Mouse (Mus musculus) 3T3-L1 (cell line): Measurements from ENCODE around the gene Fam71e2.

ENCODE experiments used
- DNase-seq: peaks from one replicate; pipeline ENCODE4 v3.0.0-alpha.2; 2015; ENCODE audit warnings: low read depth, low spot score

Gene Fam71e2

DNA sequence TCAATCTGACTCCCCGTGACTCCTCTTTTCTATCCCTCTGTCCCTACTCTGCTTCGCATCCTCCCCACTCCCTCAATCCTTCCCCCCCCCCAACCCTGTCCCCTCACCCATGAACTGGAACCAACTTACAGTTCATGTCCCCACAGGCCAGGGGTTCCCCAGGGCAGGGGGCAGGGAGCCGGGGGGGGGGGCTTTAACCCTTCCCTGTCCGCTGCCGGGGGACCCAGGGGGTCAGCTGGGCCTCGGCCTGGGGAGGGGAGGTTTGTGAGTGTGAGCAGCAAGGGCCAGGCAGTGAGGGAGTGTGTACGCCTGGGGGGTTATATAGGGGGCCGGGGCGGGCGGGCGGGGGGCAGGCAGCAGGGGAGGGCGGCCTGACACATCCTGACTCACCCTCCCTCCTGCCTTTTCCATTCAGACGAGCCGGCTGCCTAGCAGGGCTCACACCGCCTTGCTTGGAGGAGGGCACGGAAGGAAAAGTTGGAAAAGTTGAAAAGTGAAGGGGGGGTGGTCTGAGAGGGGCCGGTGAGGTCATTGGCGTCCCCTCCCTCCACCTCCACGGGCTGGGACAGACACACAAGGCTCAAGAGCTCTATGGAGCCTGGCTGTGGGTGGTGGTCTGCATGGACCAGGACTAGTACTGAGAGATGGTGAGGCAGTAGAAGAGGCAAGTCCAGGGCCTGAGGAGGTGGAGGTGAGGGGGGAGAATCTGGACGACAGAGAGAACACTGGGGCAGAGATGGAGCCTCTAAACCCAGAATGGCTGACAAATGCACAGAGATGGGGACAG, 6.9 kb upstream of the Fam71e2 start:
- no peak for DNase-seq

DNA sequence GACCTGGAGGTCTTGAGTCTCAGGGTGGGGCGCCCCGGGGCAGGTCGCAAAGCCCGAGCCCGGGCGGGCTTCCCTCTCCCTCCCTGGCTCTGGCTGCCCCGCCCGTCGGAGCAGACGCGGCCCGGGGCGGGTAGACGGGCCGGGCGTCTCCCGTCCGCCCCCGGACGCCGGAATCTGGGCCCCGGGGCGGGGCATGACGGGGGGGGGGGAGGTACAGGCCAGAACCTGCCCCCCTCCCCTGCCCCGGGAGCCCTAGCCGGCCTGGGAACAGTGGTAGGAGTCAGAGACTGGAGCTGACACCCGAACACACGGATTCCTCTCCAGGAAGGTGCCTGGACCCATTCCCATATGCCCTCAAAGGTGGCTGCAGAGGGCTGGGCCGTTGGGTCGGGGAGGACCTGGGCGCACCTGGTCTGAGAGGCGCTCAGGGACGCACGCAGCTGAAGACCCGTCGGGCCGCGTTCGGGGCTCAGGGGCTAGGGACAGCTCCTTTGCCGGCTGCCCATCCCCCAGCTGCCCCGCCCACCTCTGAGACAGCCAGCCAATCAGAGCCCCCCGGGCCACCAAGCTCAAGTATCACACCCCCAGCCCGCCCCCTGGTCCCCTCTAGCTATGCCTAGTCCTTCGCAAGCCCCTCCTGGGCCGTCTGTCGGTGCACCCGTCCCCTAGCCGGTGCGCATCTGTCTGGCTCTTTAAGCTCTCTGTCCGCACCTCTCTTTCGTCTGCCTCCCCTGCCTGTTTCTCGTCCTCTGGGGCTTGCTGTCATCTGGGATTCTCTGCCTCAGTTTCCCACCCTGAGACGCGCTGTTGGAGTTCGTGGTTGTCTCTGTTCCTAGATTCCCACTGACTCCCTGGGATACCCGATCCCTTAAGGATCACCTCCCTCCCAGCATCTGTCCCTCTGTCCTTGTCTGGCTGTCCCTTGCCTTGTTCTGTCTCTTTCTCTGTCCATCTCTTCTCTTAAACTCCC, 6.0 kb upstream of the Fam71e2 start:
- DNase-seq = peak; percentile 53

- DNase-seq = no peak
Measured at GRCm38 (mm10) chr7:4776131-4776530, 5.0 kb upstream of the Fam71e2 start.

DNA sequence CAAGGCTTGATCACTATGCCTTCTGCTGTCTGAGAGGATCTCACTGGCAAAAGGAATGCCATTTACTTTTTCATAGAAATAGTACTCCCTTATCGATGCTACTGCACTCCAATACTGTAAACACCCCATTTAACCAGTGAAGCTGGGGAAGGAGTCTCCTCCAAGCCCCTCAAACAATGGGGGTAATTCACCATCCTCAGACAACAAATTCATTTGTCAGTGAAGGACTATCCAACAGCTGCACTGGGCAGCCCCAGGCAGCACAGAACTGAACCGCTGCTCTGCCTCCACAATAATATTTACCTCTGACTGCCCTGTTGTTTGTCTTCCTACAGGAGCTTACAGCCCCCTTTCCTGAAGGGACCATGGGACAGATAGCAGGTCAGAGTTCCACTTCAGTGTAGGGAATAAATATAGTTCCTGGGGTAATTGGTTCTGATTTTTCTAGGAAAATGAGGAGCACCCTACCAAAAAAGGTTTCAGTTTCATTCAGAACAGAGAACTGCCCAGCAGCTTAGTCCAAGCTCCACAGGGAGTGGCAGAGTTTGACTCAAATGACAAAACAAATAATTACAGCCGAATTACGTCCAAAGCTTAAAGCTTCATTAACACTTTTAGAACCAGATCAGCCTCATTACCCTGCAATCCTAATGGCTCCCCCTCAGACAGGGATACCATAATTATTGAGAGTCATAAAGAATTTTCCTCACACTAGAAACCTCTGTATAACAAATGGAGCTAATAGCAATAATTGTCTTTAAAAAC, 6.0 kb downstream of the Fam71e2 start:
- DNase-seq = no peak

DNA sequence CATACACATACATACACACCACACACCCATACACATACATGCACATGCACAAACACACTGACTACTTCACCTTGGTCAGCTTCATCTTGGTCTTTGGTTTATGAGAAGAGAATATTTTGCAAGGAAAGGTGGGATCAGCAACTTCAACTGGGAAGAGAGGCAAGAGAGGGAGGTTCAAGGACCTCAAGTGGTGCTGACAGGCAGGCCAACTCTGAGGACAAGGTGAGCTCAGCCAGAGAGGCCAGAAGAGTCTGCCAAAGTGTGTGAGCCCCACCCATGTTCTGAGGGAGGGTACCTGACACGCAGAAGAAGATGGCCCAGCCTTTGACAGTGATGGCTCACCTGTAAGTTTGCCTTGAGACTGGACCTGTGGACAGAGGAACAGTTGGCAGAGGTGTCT, 11.4 kb downstream of the Fam71e2 start:
- no peak for DNase-seq

DNA sequence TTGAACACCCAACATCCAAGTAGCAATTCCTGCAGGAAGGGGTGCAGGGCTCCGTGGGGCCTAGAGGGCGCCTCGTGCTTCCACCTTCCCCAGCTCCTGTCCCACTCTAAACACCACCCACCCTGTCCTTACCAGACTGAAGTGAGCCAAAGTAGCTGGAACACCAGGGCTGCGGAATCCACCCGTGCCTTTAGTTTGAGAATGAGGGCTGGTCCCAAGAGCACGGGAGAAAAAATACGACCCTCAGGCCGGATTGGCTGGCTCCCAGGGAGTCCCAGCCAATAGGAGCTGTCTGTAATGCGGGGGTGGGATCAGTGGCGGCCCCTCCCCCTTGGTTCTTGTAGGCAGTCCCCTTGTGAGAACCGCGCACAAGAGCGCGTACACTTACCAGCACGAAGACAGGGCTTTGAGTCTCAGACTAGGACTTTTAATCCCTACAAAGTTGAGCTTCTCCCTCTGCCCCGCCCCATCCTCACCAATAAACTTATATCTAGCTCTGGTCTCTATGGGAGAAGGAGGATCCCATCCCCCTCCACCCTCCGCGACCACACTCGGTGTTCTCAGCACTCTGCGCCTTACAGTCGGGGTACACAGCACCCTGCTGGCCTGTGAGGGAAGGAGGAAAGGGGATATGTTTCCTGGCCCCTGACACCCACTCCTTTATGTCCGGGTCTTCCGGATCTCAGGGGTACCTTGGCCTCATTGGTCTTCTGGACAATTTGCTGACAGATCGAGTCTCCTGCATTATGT, 18.1 kb downstream of the Fam71e2 start, which contains the start of gene Cox6b2:
Gene Cox6b2, minus strand, starts transcription at position 274 of the 750 bp plus-strand sequence.
- DNase-seq = no peak

DNA sequence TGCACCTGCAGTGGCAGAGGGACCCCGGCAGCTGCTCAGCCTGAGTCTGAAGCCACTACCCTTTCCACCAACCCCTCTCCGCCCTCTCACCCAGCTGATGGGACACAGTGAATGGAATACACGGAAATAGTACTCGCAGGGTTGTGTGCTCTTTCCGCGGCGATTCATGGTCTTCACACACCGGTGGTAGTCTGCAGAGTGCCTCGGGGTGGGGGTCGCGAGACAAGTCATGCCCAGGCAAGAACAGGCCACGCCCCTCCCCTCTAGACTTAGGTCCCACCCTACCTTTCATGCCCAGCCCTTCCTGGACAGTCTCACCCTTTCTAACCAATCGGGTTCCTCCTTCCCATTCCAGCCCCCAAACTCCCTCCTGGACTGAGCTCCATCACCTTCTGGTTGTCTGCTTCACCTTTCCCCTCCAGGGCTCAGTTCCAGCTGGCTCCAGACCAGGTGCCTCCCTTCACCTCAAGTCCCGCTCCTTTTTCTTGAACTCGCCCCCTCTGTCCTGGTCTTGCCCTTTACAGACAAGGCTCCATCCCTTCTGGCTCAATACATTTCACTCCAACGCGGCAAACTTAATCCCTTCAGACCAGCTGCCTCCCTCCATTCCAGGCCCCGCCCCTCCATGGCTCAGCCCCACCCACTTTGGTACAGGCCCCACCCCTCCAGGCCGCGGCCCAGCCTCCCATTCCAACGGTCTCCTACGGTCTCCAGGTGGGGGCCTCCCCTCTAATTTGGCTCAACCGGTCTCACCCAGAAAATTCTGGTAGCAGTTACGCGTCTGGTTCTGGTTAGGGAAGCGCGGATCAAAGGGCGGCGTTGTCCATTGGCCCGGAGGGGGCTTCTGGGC, 18.9 kb downstream of the Fam71e2 start:
- DNase-seq = no peak

DNA sequence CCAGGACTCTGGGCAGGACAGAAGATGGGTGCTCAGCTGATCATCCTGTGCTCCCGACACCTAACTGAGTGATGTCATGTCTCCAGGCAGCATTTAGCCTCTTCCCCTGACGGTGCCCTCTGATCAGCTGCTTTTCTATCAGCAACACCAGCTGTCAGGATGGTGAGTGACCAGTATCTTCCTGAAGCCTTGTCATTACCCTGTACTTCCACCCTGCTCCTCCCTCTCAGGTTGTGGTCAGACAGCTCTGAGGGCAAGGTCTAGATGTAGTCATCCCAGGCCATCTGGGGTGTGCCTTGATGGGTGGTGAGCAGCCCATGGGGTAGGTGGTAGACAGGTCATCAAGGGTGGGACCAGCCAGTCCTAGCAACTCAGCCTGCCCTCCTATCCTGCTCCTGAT, 21.9 kb downstream of the Fam71e2 start:
- no peak for DNase-seq

GRCm38 (mm10) chr7:4748321-4748720, 22.8 kb downstream of the Fam71e2 start:
- no peak for DNase-seq

DNA sequence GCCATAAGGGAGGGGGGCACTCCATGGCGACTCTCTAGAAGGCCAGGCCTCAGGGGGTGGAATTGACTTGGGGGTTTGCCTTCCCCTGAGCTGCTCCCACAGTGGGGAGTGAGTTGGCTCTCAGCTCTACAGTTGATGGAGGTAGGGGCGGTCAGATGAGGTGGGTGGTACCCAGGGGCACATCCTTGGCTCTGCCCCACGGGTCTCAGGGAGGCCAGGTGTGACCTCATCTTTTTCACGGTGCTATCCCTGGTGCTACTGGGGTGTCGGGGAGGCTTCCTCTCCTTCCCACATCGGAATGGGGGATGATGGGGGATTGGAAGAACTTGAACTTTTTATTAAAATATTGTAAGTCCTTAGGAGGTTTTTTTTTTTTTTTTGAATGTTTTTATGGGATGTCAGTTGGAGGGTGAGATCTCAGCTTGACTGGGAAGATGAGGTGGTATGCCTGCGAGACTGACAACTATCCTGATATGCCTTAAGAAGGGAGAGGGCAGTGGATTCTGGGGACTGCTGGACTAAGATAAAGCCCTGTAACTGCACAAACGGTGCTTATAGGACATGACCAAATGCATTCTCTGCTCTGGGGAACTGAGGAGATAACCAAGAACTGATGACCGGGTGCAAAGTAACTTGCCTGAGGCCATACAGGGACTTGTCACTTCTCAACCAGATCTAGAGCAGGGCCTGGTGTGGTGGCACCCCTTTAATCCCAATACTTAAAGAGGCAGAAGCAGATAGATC, 23.8 kb downstream of the Fam71e2 start:
- DNase-seq = no peak

- DNase-seq = no peak
Measured at GRCm38 (mm10) chr7:4746326-4746980, 24.6 kb downstream of the Fam71e2 start.

- DNase-seq = no peak
Measured at GRCm38 (mm10) chr7:4744886-4745285, 26.2 kb downstream of the Fam71e2 start.

DNA sequence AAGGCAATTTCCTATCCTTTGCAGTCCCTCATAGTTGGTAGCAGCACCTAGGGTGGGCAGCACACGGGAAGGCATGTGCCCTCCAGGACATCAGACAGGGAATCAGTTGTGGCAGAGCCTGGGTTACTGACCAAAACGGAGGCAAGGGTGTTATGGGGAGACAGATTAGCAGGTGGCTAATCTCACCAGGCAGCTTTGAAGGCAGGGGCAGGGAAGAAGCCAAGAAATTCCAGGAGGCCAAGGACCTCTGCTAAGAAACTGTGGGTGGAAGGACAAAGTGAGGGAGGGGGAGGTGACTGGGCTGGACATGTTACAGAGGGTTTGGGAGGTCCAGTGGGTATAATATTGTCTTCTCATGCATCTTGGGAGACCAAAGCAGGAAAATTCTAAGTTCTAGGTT, 27.7 kb downstream of the Fam71e2 start:
- DNase-seq = no peak

- DNase-seq = no peak
Measured at GRCm38 (mm10) chr7:4742482-4742819, 28.7 kb downstream of the Fam71e2 start.

GRCm38 (mm10) chr7:4741672-4742481, 29.2 kb downstream of the Fam71e2 start:
- no peak for DNase-seq

GRCm38 (mm10) chr7:4741151-4741550, 30.0 kb downstream of the Fam71e2 start:
- DNase-seq = peak; percentile 56

DNA sequence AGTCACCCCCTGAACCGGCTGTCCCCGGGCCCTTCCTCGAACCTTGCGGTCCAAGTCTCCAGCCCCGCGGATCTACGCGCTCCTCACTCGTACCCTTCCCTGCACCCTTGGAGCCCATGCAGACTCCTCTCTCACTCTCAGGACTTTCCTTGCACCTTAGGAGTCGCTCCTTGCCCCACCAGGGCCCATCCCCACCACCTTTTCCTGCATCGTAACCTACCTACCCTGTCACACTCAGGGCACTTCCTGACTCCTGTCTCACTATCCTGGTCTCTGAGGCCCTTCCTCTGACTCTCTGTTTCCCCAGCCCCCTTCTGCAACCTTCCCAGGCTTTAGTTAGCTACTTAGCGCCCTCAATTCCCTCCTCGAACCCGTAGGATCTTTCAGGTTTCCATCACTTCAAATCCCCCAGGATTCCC, 30.8 kb downstream of the Fam71e2 start:
- DNase-seq = peak; percentile 36
